Comparison of ENCODE assay signal across 25 mouse cellular contexts in the genomic region with DNA sequence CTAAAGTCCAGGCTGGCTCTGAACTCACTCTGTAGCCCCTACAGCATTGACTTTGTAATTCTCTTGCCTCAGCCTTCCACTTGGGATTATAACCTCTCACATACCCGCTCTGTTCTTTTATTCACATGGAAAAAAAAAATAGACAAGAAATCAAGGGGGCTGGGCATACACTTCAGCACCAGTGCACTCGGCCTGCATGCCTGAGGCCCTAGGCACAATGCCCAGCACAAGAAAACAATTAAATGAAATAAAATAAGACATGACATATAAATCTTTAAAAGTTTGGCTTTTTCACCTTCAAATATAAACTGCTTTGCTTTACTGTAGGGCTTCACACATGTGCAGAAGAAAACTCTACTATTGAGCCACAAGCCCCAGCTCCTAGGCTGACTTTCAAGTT. TPM values are rescaled to one million over a fixed set of nuclear protein-coding genes. Genes with fewer than 3 reads are reported as not detected.
"Had no signal": no experiment of that assay in that cellular context is flagged by ENCODE, and none has a peak within 500 bp of the region (broad histone marks: within the 10 kb centered on the region; RNA-seq: fewer than 3 reads in every experiment).

No protein-coding gene starts in this region.

- H3K27ac ChIP-seq: embryonic facial prominence, embryonic 10.5 days; embryonic facial prominence, embryonic 12.5 days; embryonic facial prominence, embryonic 13.5 days; embryonic facial prominence, embryonic 15.5 days; forebrain, embryonic 10.5 days; forebrain, embryonic 12.5 days; forebrain, embryonic 13.5 days; forebrain, embryonic 15.5 days; gastrocnemius, adult 2 months; heart, adult 2 months had no signal

- H3K36me3 ChIP-seq: embryonic facial prominence, embryonic 12.5 days; embryonic facial prominence, embryonic 15.5 days; forebrain, embryonic 12.5 days; forebrain, embryonic 15.5 days had no signal

- H3K27me3 ChIP-seq: embryonic facial prominence, embryonic 12.5 days; embryonic facial prominence, embryonic 13.5 days; embryonic facial prominence, embryonic 15.5 days; forebrain, embryonic 12.5 days; forebrain, embryonic 13.5 days; forebrain, embryonic 15.5 days had no signal

- DNase-seq: cerebellum, adult 9-11 months; cerebellum, postnatal 10 days; cerebellum, postnatal 14 days; cerebellum, postnatal 25 days; cerebellum, postnatal 36 days; embryo, embryonic 11 days; forebrain, postnatal 0 days; gastrocnemius, adult 2 months; gastrocnemius, postnatal 10 days; gastrocnemius, postnatal 14 days; gastrocnemius, postnatal 25 days; gastrocnemius, postnatal 36 days; heart, adult 11 months; heart, adult 18-20 months; heart, adult 2 months had no signal

- H3K4me3 ChIP-seq: embryonic facial prominence, embryonic 10.5 days; embryonic facial prominence, embryonic 12.5 days; embryonic facial prominence, embryonic 13.5 days; embryonic facial prominence, embryonic 15.5 days; erythroblast, embryonic 14.5 days; forebrain, embryonic 10.5 days; forebrain, embryonic 12.5 days; forebrain, embryonic 13.5 days; forebrain, embryonic 15.5 days; gastrocnemius, adult 2 months; heart, adult 2 months had no signal

RNA-seq across cellular contexts. Expression of gene 4933405L10Rik, which starts 46.5 kb away (rescaled TPM):
- polyA plus RNA-seq: embryonic facial prominence, embryonic 10.5 days; erythroblast, embryonic 14.5 days; forebrain, embryonic 13.5 days; gonadal fat pad, adult 2 months; heart, adult 2 months had no signal
